Mouse (Mus musculus): ENCODE measurements around the gene Shroom3. TPM values are rescaled to one million over a fixed set of nuclear protein-coding genes. Genes with fewer than 3 reads are reported as not detected.

Shroom3 gene
- polyA plus RNA-seq, 1 experiment from 2014 or later, result not detected

- Histone ChIP-seq H3K27ac (no peak overlapping the region), H3K4me3 (ENCODE audit: inconsistent target) (no peak overlapping the region), H3K79me2 (ENCODE audit: inconsistent target) (no peaks in the 10 kb centered on the region), H3K36me3 (ENCODE audit: inconsistent target) (no peaks in the 10 kb centered on the region)
- WGBS (ENCODE audit: missing documents), result 71% methylated on average over 4 of the region's 4 CpGs
Measured at GRCm38 (mm10) chr5:92886141-92886540, 202.9 kb downstream of the Shroom3 start.

GRCm38 (mm10) chr5:92887501-92887900 lies 204.3 kb downstream of the Shroom3 start:
- no peaks in the 10 kb centered on the region for H3K36me3 ChIP-seq (ENCODE audit: inconsistent target)
- H3K4me3 ChIP-seq (ENCODE audit: inconsistent target), result no peak overlapping the region
- H3K79me2 ChIP-seq (ENCODE audit: inconsistent target), result no peaks in the 10 kb centered on the region
- H3K27ac ChIP-seq, result no peak overlapping the region
- WGBS (ENCODE audit: missing documents), result 94% methylated on average over 3 of the region's 3 CpGs

GRCm38 (mm10) chr5:92888628-92889241 lies 205.5 kb downstream of the Shroom3 start:
- Histone ChIP-seq H3K79me2 (ENCODE audit: inconsistent target) (no peaks in the 10 kb centered on the region), H3K36me3 (ENCODE audit: inconsistent target) (no peaks in the 10 kb centered on the region)
- WGBS (ENCODE audit: missing documents), result 81% methylated on average over 8 of the region's 8 CpGs

GRCm38 (mm10) chr5:92890902-92891301 lies 207.7 kb downstream of the Shroom3 start:
- WGBS (ENCODE audit: missing documents), result 96% methylated on average over 5 of the region's 5 CpGs
- no peak overlapping the region for H3K4me3 ChIP-seq (ENCODE audit: inconsistent target)
- H3K79me2 ChIP-seq (ENCODE audit: inconsistent target), result no peaks in the 10 kb centered on the region
- no peak overlapping the region for H3K27ac ChIP-seq
- H3K36me3 ChIP-seq (ENCODE audit: inconsistent target), result no peaks in the 10 kb centered on the region

More at GRCm38 (mm10) chr5:92888628-92889241, 205.5 kb downstream of the Shroom3 start:
- no peak overlapping the region for H3K27ac ChIP-seq
- no peak overlapping the region for H3K4me3 ChIP-seq (ENCODE audit: inconsistent target)

GRCm38 (mm10) chr5:92893284-92893683 lies 210.0 kb downstream of the Shroom3 start:
- Histone ChIP-seq H3K36me3 (ENCODE audit: inconsistent target) (no peaks in the 10 kb centered on the region), H3K27ac (no peak overlapping the region), H3K79me2 (ENCODE audit: inconsistent target) (no peaks in the 10 kb centered on the region), H3K4me3 (ENCODE audit: inconsistent target) (no peak overlapping the region)
- 85% methylated on average over 2 of the region's 4 CpGs for WGBS (ENCODE audit: missing documents)

GRCm38 (mm10) chr5:92893711-92894110 lies 210.5 kb downstream of the Shroom3 start:
- WGBS (ENCODE audit: missing documents), result 78% methylated on average over 1 of the region's 1 CpGs
- Histone ChIP-seq H3K79me2 (ENCODE audit: inconsistent target) (no peaks in the 10 kb centered on the region), H3K4me3 (ENCODE audit: inconsistent target) (no peak overlapping the region), H3K36me3 (ENCODE audit: inconsistent target) (no peaks in the 10 kb centered on the region), H3K27ac (no peak overlapping the region)

- no peaks in the 10 kb centered on the region for H3K36me3 ChIP-seq (ENCODE audit: inconsistent target)
- no peak overlapping the region for H3K4me3 ChIP-seq (ENCODE audit: inconsistent target)
- no peaks in the 10 kb centered on the region for H3K79me2 ChIP-seq (ENCODE audit: inconsistent target)
- H3K27ac ChIP-seq, result no peak overlapping the region
- WGBS (ENCODE audit: missing documents), result 92% methylated on average over 8 of the region's 8 CpGs
Measured at GRCm38 (mm10) chr5:92895877-92896276, 212.6 kb downstream of the Shroom3 start.

GRCm38 (mm10) chr5:92896725-92897280 lies 213.6 kb downstream of the Shroom3 start:
- no peaks in the 10 kb centered on the region for H3K36me3 ChIP-seq (ENCODE audit: inconsistent target)
- H3K4me3 ChIP-seq (ENCODE audit: inconsistent target), result no peak overlapping the region
- no peaks in the 10 kb centered on the region for H3K79me2 ChIP-seq (ENCODE audit: inconsistent target)
- WGBS (ENCODE audit: missing documents), result 73% methylated on average over 1 of the region's 1 CpGs
- H3K27ac ChIP-seq, result no peak overlapping the region

GRCm38 (mm10) chr5:92897766-92898745 lies 214.8 kb downstream of the Shroom3 start:
- no peaks in the 10 kb centered on the region for H3K79me2 ChIP-seq (ENCODE audit: inconsistent target)
- no peak overlapping the region for H3K4me3 ChIP-seq (ENCODE audit: inconsistent target)
- no peaks in the 10 kb centered on the region for H3K36me3 ChIP-seq (ENCODE audit: inconsistent target)
- H3K27ac ChIP-seq, result no peak overlapping the region
- WGBS (ENCODE audit: missing documents), result 2% methylated on average over 71 of the region's 96 CpGs

GRCm38 (mm10) chr5:92900470-92900869 lies 217.2 kb downstream of the Shroom3 start:
- no peaks in the 10 kb centered on the region for H3K36me3 ChIP-seq (ENCODE audit: inconsistent target)
- H3K27ac ChIP-seq, result no peak overlapping the region
- no peaks in the 10 kb centered on the region for H3K79me2 ChIP-seq (ENCODE audit: inconsistent target)
- H3K4me3 ChIP-seq (ENCODE audit: inconsistent target), result no peak overlapping the region
- WGBS (ENCODE audit: missing documents), result 48% methylated on average over 5 of the region's 5 CpGs

- no peaks in the 10 kb centered on the region for H3K36me3 ChIP-seq (ENCODE audit: inconsistent target)
- H3K79me2 ChIP-seq (ENCODE audit: inconsistent target), result no peaks in the 10 kb centered on the region
- no peak overlapping the region for H3K4me3 ChIP-seq (ENCODE audit: inconsistent target)
- H3K27ac ChIP-seq, result no peak overlapping the region
- WGBS (ENCODE audit: missing documents), result 51% methylated on average over 7 of the region's 7 CpGs
Measured at GRCm38 (mm10) chr5:92901870-92902269, 218.6 kb downstream of the Shroom3 start.

- Histone ChIP-seq H3K79me2 (ENCODE audit: inconsistent target) (no peaks in the 10 kb centered on the region), H3K27ac (no peak overlapping the region), H3K36me3 (ENCODE audit: inconsistent target) (no peaks in the 10 kb centered on the region), H3K4me3 (ENCODE audit: inconsistent target) (no peak overlapping the region)
- 89% methylated on average over 9 of the region's 9 CpGs for WGBS (ENCODE audit: missing documents)
Measured at GRCm38 (mm10) chr5:92905146-92905545, 221.9 kb downstream of the Shroom3 start.

GRCm38 (mm10) chr5:92905594-92906008 lies 222.4 kb downstream of the Shroom3 start:
- H3K36me3 ChIP-seq (ENCODE audit: inconsistent target), result no peaks in the 10 kb centered on the region
- no peak overlapping the region for H3K27ac ChIP-seq
- H3K79me2 ChIP-seq (ENCODE audit: inconsistent target), result no peaks in the 10 kb centered on the region
- 87% methylated on average over 8 of the region's 8 CpGs for WGBS (ENCODE audit: missing documents)
- H3K4me3 ChIP-seq (ENCODE audit: inconsistent target), result no peak overlapping the region

- no peaks in the 10 kb centered on the region for H3K36me3 ChIP-seq (ENCODE audit: inconsistent target)
- 88% methylated on average over 4 of the region's 4 CpGs for WGBS (ENCODE audit: missing documents)
- H3K4me3 ChIP-seq (ENCODE audit: inconsistent target), result no peak overlapping the region
- H3K27ac ChIP-seq, result no peak overlapping the region
- no peaks in the 10 kb centered on the region for H3K79me2 ChIP-seq (ENCODE audit: inconsistent target)
Measured at GRCm38 (mm10) chr5:92908227-92908626, 225.0 kb downstream of the Shroom3 start.

GRCm38 (mm10) chr5:92910838-92911237 lies 227.6 kb downstream of the Shroom3 start:
- Histone ChIP-seq H3K79me2 (ENCODE audit: inconsistent target) (no peaks in the 10 kb centered on the region), H3K27ac (no peak overlapping the region), H3K36me3 (ENCODE audit: inconsistent target) (no peaks in the 10 kb centered on the region), H3K4me3 (ENCODE audit: inconsistent target) (no peak overlapping the region)
- WGBS (ENCODE audit: missing documents), result 86% methylated on average over 3 of the region's 3 CpGs

Measured in macrophage (primary cell).